Mouse (Mus musculus): Measurements from ENCODE around the gene Gm17545.

DNA sequence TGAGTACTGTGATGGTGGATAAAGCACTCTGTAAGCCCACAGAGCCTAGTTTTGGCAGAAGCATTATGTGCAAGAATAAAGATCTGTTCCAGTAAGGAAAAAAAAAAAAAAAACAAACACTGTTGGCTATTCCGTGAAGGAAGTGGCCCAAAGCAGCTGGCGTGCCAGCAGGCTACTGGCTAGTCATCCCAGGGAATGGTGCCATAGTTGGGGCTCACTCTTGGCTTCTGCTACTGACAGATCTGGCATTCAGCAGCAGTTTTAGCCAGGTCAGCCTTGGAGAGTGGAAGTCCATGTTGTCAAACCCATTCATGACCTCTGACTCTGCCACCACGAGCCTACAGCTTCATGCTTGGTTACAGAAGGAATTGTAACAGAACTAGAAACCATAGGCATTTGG, 7.9 kb downstream of the Gm17545 start:
- no peak for TF ChIP-seq CTCF (IDR thresholded peaks at IDR 0.05)
- TF ChIP-seq POLR2A (IDR thresholded peaks at IDR 0.05; ENCODE audit: insufficient read depth, low read depth, low read length) = no peak

Measured in heart, adult 2 months (tissue).